Mouse (Mus musculus) E14TG2a.4 (cell line): ENCODE data around the gene Dnajc6.

Experiments
- CTCF ChIP-seq: conservative IDR thresholded peaks from 2 replicates; pipeline ENCODE4 v1.5.1; 2014; ENCODE audit warnings: low read length
- POU5F1 ChIP-seq: IDR thresholded peaks from 2 replicates; pipeline ENCODE4 v1.6.1; 2014; ENCODE audit warnings: low read length, borderline replicate concordance

GRCm38 (mm10) chr4:101511768-101512521 lies 15.5 kb downstream of the Dnajc6 start:
- no peak for TF ChIP-seq CTCF
- no peak for TF ChIP-seq POU5F1
